Mouse (Mus musculus) CH12.LX (cell line): ENCODE measurements around the gene Spata13.

ENCODE experiments used
- CTCF ChIP-seq, 2 experiments: IDR thresholded peaks in 1 of 2; conservative IDR thresholded peaks in 1 of 2; 2 replicates each; pipeline ENCODE4 v1.5.1; 2011 to 2012; ENCODE audit warnings: low read depth in 2 of 2, low read length in 2 of 2, improper control_type of control experiment in 1 of 2, inconsistent platforms in 1 of 2, mild to moderate bottlenecking in 1 of 2, moderate library complexity in 1 of 2
- EP300 ChIP-seq: IDR thresholded peaks from 2 replicates; pipeline ENCODE4 v1.6.1; 2011; ENCODE audit warnings: low read length, improper control_type of control experiment
- MAFK ChIP-seq: IDR thresholded peaks from 2 replicates; pipeline ENCODE4 v1.6.1; 2011; ENCODE audit warnings: low read length, improper control_type of control experiment; ENCODE audit not compliant: insufficient replicate concordance
- MAZ ChIP-seq: IDR thresholded peaks from 2 replicates; pipeline ENCODE4 v1.6.1; 2012; ENCODE audit warnings: low read depth, mild to moderate bottlenecking, inconsistent platforms, low read length, improper control_type of control experiment, moderate library complexity

GRCm38 (mm10) chr14:60597571-60597970, 36.2 kb upstream of the Spata13 start:
- TF ChIP-seq MAFK (no peak), CTCF (conservative IDR thresholded peaks at IDR 0.05 in 1 of 2, IDR thresholded peaks at IDR 0.05 in 1 of 2; ENCODE audit: low read depth in 2 of 2, low read length in 2 of 2) (no peak), MAZ (no peak), EP300 (no peak)
